Mouse (Mus musculus): Measurements from ENCODE around the gene Znfx1. TPM values are rescaled to one million over a fixed set of nuclear protein-coding genes. Genes with fewer than 3 reads are reported as not detected.
A peak's percentile ranks its signal among the peaks of the same experiment; 100 is the strongest.

The Znfx1 gene
- total RNA-seq, 2 experiments from 2014 or later = 31.6 to 36.3 TPM

GRCm38 (mm10) chr2:167074587-167074986 lies 11.8 kb upstream of the Znfx1 start:
- DNase-seq (ENCODE audit: low spot score) = no peak
- intact Hi-C loops (cut with DNase I) = loop anchor here (5.0 kb wide), 1 partner anchor 128 kb away; no protein-coding TSS in a partner anchor

- intact Hi-C loops (cut with DNase I) = loop anchor here (1.0 to 5.0 kb wide), 3 partner anchors 130 to 207 kb away; no protein-coding TSS in a partner anchor
- DNase-seq (ENCODE audit: low spot score) = peak; percentile 84
Observed at GRCm38 (mm10) chr2:167071641-167072601, 9.1 kb upstream of the Znfx1 start.

GRCm38 (mm10) chr2:167071266-167071640 lies 8.4 kb upstream of the Znfx1 start:
- DNase-seq (ENCODE audit: low spot score) = no peak
- intact Hi-C loops (cut with DNase I) = loop anchor here (5.0 kb wide), 1 partner anchor 131 kb away; no protein-coding TSS in a partner anchor

- intact Hi-C loops (cut with DNase I) = loop anchor here (5.0 kb wide), 1 partner anchor 132 kb away; no protein-coding TSS in a partner anchor
- DNase-seq (ENCODE audit: low spot score) = no peak
Observed at GRCm38 (mm10) chr2:167070341-167070740, 7.5 kb upstream of the Znfx1 start.

DNA sequence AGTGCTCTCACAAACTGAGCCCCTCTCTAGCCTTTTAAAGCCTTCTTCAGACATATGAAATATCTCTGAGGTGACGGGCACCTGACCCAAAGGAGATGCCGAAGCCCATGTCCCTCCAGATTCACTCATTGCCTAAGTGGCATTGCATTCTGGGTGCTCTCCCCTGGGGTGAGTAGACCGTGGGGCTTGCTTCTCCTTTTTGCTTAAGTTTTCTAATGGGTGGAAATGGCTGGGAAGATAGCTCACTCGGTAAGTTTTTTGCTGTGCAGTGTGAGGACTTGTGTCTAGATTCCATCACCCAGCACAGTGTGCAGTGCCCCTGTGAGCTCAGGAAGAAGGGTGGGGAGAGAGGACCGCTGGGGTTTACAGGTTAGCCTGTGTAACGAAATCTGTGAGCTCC lies 4.8 kb upstream of the Znfx1 start:
- no peak for DNase-seq (ENCODE audit: low spot score)
- intact Hi-C loops (cut with DNase I) = no loop called here

- no peak for DNase-seq (ENCODE audit: low spot score)
- intact Hi-C loops (cut with DNase I) = no loop called here
Observed at GRCm38 (mm10) chr2:167066528-167067516, 4.0 kb upstream of the Znfx1 start.

GRCm38 (mm10) chr2:167066031-167066430 lies 3.2 kb upstream of the Znfx1 start:
- intact Hi-C loops (cut with DNase I) = no loop called here
- DNase-seq (ENCODE audit: low spot score) = no peak

DNA sequence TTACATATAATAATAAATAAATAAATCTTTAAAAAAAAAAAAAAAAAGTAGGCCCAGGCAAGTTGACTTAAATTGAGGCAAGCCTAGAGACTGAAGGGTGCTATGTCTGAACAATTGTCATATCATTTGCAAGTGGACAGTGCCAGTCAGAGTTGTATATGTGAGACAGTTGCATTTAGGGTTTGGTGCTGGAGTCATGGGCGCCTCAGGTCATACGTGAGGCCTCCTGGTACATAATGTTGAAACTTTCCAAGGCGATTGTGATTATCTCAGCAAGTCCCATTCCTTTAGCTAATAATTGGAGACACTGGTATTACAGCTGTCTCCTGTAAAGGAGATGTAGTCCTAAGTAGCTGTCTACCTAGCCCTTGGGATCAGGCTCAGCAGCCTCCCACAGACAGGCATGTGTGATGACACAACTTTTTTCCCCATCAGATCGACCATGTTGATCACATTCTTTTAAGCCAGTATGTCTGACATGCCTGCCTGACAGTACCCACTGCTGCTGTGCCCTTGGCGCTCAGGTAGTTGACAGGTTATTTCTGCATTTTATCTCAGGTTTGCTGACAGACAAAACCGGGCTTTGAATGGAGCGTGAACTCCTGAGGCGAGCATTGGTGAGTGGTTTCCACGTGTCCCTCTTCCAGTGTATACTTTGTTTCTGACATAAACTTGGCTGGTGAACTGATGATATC lies 1.9 kb upstream of the Znfx1 start:
- intact Hi-C loops (cut with DNase I) = loop anchor here (5.0 kb wide), 1 partner anchor 358 kb away; the partner anchor contains the start of gene Slc9a8
- no peak for DNase-seq (ENCODE audit: low spot score)

DNA sequence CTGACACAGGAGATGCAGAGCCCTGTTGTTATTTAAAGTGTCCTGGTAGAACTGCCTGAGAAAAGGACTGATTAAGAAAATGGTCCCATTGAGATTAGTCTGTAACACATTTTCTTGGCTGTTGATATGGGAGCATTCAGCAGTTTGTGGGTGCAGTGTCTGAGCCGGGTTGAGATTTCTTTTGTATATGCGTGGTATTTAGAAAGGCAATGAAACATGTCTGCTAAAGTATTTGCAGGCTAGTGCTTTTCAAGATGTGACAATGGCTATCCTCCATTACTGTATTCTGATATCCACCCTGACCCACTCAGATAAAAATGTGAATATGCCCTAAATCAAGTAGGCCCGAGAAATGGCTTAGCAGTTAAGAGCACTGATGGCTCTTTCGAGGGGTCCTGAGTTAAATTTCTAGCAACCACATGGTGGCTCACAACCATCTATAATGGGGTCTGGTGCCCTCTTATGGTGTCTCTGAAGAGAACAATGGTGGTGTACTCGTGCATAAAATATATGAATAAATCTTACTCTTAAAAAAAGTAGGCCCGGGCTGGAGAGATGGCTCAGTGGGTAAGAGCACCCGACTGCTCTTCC lies 1.2 kb upstream of the Znfx1 start:
- intact Hi-C loops (cut with DNase I) = loop anchor here (5.0 kb wide), 1 partner anchor 358 kb away; the partner anchor contains the start of gene Slc9a8
- DNase-seq (ENCODE audit: low spot score) = no peak

GRCm38 (mm10) chr2:167062497-167062911 lies 311 bp downstream of the Znfx1 start:
- intact Hi-C loops (cut with DNase I) = loop anchor here (5.0 kb wide), 1 partner anchor 360 kb away; the partner anchor contains the start of gene Slc9a8
- DNase-seq (ENCODE audit: low spot score) = peak; percentile 95

DNA sequence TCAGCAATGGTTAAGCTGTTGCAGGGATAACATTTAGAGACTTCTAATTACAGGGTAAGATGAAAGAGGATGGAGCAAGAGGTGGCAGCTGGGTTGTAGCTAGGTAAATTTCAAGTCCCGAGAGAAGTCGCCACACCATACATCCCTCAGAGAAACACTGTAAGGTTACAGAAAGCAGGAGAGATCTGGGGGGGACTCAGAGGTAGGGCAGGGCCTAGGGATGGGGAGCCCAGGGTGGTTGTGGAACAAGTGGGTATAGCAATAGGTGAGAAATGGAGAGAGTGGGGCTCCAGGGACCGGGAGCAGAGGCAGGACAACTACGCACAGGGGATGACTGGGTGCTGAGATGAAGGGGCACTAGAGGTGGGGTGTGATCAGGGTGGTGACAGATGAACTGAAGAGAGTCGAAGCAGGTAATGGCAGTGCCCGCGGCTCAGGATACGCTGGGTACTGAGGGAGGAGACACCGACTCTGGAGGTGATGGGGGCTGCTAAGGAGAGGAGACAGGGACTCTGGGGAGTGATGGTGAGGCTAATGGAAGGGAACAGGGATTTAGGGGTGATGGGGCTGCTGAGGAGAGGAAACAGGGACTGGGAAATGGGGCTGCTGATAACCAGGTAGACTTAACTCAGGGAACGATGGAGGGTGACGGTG lies 1.3 kb downstream of the Znfx1 start:
- intact Hi-C loops (cut with DNase I) = loop anchor here (5.0 kb wide), 1 partner anchor 361 kb away; the partner anchor contains the start of gene Slc9a8

GRCm38 (mm10) chr2:167060761-167061160 lies 2.1 kb downstream of the Znfx1 start:
- no peak for DNase-seq (ENCODE audit: low spot score)
- intact Hi-C loops (cut with DNase I) = loop anchor here (5.0 kb wide), 1 partner anchor 362 kb away; the partner anchor contains the start of gene Slc9a8

More for the DNA sequence above, 1.3 kb downstream of the Znfx1 start:
- no peak for DNase-seq (ENCODE audit: low spot score)

GRCm38 (mm10) chr2:167060360-167060759 lies 2.5 kb downstream of the Znfx1 start:
- intact Hi-C loops (cut with DNase I) = loop anchor here (5.0 kb wide), 1 partner anchor 362 kb away; the partner anchor contains the start of gene Slc9a8
- DNase-seq (ENCODE audit: low spot score) = no peak

DNA sequence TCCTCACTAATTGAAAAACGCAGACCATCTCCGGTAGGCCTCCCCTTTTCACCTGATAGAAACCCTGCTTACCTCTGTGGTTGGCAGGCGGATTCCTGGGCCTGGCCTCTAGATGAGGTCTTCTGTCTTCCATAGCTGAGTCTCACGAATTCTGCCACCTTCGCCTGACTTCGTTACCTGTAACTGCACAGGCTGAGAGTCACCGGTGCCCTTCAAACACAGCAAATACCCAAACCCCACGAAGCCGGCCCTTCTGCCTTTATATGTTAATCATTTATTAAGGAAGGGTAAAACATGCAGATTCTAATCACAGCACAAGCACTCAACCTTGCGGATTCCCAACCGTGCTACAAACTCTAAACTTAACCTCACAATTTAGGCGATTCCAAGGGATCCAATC lies 2.9 kb downstream of the Znfx1 start:
- no peak for DNase-seq (ENCODE audit: low spot score)
- intact Hi-C loops (cut with DNase I) = loop anchor here (5.0 kb wide), 1 partner anchor 362 kb away; the partner anchor contains the start of gene Slc9a8

GRCm38 (mm10) chr2:167059536-167059935 lies 3.3 kb downstream of the Znfx1 start:
- DNase-seq (ENCODE audit: low spot score) = no peak
- intact Hi-C loops (cut with DNase I) = no loop called here

- intact Hi-C loops (cut with DNase I) = no loop called here
- DNase-seq (ENCODE audit: low spot score) = no peak
Observed at GRCm38 (mm10) chr2:167058814-167059387, 3.9 kb downstream of the Znfx1 start.

DNA sequence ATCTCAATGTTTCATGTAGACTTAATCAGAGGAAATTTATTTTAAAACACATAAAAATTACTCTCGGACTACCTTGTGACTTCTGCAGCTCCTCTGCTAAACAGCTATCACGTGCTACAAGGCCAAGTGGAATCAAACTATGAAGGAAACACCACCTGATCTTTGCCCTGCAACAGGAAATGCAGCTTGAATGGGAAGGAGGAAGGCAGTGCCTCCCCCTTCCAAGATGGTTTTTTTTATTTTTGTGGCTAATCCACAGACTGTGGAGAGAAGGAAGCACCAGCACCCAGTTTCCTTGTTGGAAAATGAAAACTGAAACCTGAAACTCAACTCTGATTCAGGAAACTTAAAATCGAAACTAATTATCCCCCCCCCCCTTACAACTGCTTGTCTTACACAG lies 4.6 kb downstream of the Znfx1 start:
- DNase-seq (ENCODE audit: low spot score) = no peak

GRCm38 (mm10) chr2:167056942-167057323 lies 5.9 kb downstream of the Znfx1 start:
- no peak for DNase-seq (ENCODE audit: low spot score)
- intact Hi-C loops (cut with DNase I) = no loop called here

More for the DNA sequence above, 4.6 kb downstream of the Znfx1 start:
- intact Hi-C loops (cut with DNase I) = no loop called here
